Mouse (Mus musculus) mammary gland, adult 2 months (tissue): ENCODE data around the gene Krtap3-1. TPM values are rescaled to one million over a fixed set of nuclear protein-coding genes. Genes with fewer than 3 reads are reported as not detected.

Experiments
- polyA plus RNA-seq: library from polyadenylated mRNA; depleted of rRNA; stranded (reverse); fragments of >200 nt; gene quantifications from 2 replicates; pipeline ENCODE4 v1.2.3, GENCODE M21; 2012; ENCODE audit warnings: low replicate concordance; rRNA removed

Krtap3-1 gene
- polyA plus RNA-seq: not detected in 2 replicates

GRCm38 (mm10) chr11:99566530-99566929 is at the start of gene Krtap3-1:
TSS of gene Krtap3-1 (minus strand) at chr11:99566630.

DNA sequence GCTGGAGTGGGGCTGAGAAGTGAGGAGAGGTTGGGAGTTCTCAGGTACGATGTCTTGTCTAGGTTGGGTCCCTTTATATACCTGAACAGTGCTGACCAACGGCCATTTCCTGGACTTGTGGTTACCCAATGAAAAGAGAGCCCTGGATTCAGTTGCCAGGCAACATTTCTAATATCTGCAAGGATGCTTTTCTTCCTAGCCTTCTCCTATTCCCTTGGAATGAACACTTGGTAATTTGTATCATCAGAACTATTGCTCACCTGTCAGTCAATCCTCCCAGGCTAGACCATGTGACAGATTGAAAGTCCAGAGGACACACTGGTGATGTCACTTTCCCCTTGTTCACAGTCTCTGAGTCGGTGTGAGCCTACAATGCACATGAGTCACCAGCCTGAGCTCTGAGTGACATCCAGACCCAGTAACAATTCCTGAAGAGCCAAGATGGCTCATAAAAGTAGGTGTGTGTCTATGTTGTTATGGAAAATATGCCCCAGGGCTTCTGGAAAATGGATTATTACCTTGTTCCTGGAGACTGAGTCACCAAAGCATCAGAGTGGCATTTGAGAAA is 48.5 kb upstream of the Krtap3-1 start, which contains the start of gene Krtap2-4:
TSS of gene Krtap2-4 (minus strand) at position 51 of the 568 bp plus-strand sequence.

GRCm38 (mm10) chr11:99610089-99610488 is 43.7 kb upstream of the Krtap3-1 start, which contains the start of gene Gm11937:
TSS of gene Gm11937 (minus strand) at chr11:99610189.

DNA sequence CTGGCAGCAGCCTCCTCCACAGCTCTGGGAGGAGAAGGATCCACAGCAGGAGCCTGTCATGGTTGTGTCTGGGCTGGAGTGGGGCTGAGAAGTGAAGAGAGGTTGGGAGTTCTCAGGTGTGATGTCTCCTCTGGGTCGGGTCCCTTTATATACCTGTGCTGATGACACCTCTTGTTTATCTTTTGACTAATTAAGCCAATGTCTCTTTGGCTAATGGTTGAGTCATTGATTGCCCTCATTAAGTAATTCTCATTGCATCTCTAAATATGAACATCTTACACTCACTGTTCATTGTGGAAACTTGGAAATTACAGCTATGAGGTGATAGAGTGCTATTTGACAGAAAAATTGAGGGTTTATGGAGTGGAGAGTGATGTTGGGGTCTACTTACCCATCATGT is 36.8 kb upstream of the Krtap3-1 start, which contains the start of gene Gm11938:
TSS of gene Gm11938 (minus strand) at position 101 of the 400 bp plus-strand sequence.

DNA sequence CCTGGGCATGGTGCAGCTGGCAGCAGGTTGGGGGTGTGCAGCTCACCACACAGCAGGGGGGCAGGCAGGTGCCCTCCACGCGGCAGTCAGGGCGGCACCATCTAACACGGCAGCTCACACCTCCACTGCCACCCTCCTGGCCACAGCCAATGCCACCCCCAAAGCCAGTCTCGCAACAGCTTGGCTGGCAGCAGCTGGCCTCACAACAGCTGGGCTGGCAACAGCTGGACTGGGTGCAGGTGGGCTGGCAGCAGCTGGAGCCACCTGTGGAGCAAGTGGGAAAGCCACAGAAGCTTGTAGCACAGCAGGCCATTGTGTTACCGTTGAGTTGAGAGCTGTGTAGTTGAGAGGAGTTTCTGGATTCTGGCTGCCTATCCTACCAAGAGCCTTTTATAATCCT is 31.3 kb upstream of the Krtap3-1 start, which contains the start of gene Krtap9-3:
TSS of gene Krtap9-3 (minus strand) at position 364 of the 400 bp plus-strand sequence.

GRCm38 (mm10) chr11:99590981-99591380 is 24.6 kb upstream of the Krtap3-1 start, which contains the start of gene Krtap1-3:
TSS of gene Krtap1-3 (minus strand) at chr11:99591339.

GRCm38 (mm10) chr11:99583245-99583704 is 16.8 kb upstream of the Krtap3-1 start, which contains the start of gene Krtap1-4:
TSS of gene Krtap1-4 (minus strand) at chr11:99583654.

GRCm38 (mm10) chr11:99580636-99581035 is 14.2 kb upstream of the Krtap3-1 start, which contains the start of gene Krtap1-5:
TSS of gene Krtap1-5 (minus strand) at chr11:99581016.

DNA sequence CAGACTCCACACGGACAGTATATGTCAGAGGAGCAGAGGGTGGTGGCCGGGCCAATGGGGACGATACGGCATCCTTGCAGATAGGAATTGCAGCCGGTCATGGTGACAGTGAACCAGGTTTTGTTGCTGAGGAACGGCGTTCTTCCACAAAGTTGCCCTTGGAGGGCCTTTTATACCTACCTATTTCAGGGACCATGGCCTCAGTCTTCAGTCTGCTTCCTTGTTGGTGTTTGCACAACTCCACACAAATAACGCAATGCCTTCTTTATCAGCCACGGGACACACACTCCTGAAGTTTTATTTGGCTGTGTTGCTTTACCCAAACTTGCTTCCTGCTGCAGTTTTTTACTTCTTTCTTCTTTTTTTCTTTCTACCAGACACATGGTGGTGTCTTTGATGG is 7.1 kb downstream of the Krtap3-1 start, which contains the start of gene Gm11939:
TSS of gene Gm11939 (minus strand) at position 101 of the 400 bp plus-strand sequence.

GRCm38 (mm10) chr11:99556753-99557152 is 9.7 kb downstream of the Krtap3-1 start, which contains the start of gene Krtap3-2:
TSS of gene Krtap3-2 (minus strand) at chr11:99556853.

DNA sequence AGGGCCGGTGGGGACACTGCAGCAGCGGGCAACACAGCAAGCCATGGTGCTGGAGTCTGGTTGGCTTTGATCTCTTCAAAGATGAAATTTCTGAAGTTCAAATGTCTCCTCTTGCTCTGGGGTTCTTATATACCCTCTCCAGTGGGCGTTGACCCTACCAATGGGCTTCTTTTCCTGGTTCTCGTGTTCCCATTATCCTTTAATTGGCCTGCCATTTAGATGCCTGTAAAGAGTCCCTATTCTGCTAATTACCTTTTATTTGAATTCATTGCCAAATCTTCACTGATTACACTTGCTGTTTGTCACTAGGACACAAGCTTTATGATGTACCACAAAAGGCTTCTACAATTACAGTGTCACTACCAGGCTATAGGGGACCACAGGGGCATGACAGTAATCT is 15.7 kb downstream of the Krtap3-1 start, which contains the start of gene Krtap3-3:
TSS of gene Krtap3-3 (minus strand) at position 101 of the 400 bp plus-strand sequence.

DNA sequence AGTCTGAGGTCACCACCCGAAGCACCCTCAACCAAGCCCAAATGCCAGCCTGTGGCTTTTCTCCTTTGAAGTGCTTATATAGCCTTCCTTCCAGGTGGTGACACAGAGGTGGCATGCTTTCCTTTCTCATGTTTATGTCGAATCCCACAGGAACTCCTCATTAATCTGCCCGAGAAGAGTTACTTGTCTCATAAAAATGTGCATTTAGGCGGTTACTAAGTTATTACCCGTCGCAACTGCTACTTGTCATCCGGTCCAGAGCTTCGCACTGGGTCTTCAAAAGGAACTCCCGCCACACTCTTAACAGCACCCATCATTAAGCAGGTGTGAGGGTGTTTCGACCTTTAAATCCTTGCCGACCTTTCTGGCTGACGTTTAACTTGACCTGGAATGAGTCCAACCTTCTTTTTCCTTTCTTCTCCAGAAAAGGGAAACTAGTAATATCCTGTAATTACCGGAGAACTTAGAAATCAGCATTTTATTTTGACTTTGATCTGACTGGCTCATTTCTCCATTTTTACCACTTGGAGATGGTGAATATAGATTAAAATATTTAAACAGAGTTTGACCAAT is 45.1 kb downstream of the Krtap3-1 start, which contains the start of gene Krt39:
TSS of gene Krt39 (minus strand) at position 51 of the 573 bp plus-strand sequence.

Other genes starting within 250 kb of the Krtap3-1 start
- not detected in 2 replicates for gene Krt25, start 243.7 kb downstream of the Krtap3-1 start, polyA plus RNA-seq
- not detected in 2 replicates for gene Krt26, start 228.7 kb downstream of the Krtap3-1 start, polyA plus RNA-seq
- gene Krt27, start 215.5 kb downstream of the Krtap3-1 start, polyA plus RNA-seq: not detected in 2 replicates
- gene Krt28, start 191.7 kb downstream of the Krtap3-1 start, polyA plus RNA-seq: not detected in 2 replicates
- 2.3 and 24.1 TPM in 2 replicates for gene Krt10, start 177.3 kb downstream of the Krtap3-1 start, polyA plus RNA-seq
- not detected in 2 replicates for gene Krt12, start 144.4 kb downstream of the Krtap3-1 start, polyA plus RNA-seq
- gene Krt20, start 128.5 kb downstream of the Krtap3-1 start, polyA plus RNA-seq: 0.13 and 0.25 TPM in 2 replicates
- 2.8 and 3.9 TPM in 2 replicates for gene Krt23, start 73.5 kb downstream of the Krtap3-1 start, polyA plus RNA-seq
- not detected in 2 replicates for gene Krt39, start 45.3 kb downstream of the Krtap3-1 start, polyA plus RNA-seq
- gene Krt40, start 23.5 kb downstream of the Krtap3-1 start, polyA plus RNA-seq: not detected in 2 replicates
- gene Krtap3-3, start 15.8 kb downstream of the Krtap3-1 start, polyA plus RNA-seq: not detected in 2 replicates
- 0.43 and 2.2 TPM in 2 replicates for gene Krtap3-2, start 9.8 kb downstream of the Krtap3-1 start, polyA plus RNA-seq
- not detected in 2 replicates for gene Gm11939, start 7.2 kb downstream of the Krtap3-1 start, polyA plus RNA-seq
- gene Krtap1-5, start 14.4 kb upstream of the Krtap3-1 start, polyA plus RNA-seq: not detected in 2 replicates
- gene Krtap1-4, start 17.0 kb upstream of the Krtap3-1 start, polyA plus RNA-seq: not detected in 2 replicates
- gene Krtap1-3, start 24.7 kb upstream of the Krtap3-1 start, polyA plus RNA-seq: not detected in 2 replicates
- gene Krtap9-3, start 31.5 kb upstream of the Krtap3-1 start, polyA plus RNA-seq: not detected in 2 replicates
- gene Gm11938, start 36.7 kb upstream of the Krtap3-1 start, polyA plus RNA-seq: not detected in 2 replicates
- not detected in 2 replicates for gene Gm11937, start 43.6 kb upstream of the Krtap3-1 start, polyA plus RNA-seq
- gene Krtap2-4, start 48.2 kb upstream of the Krtap3-1 start, polyA plus RNA-seq: not detected in 2 replicates
- gene Gm11562, start 53.8 kb upstream of the Krtap3-1 start, polyA plus RNA-seq: not detected in 2 replicates
- not detected in 2 replicates for gene Krtap4-1, start 61.6 kb upstream of the Krtap3-1 start, polyA plus RNA-seq
- not detected in 2 replicates for gene Krtap4-2, start 68.5 kb upstream of the Krtap3-1 start, polyA plus RNA-seq
- gene Krtap4-7, start 77.5 kb upstream of the Krtap3-1 start, polyA plus RNA-seq: not detected in 2 replicates
- gene Gm11555, start 83.6 kb upstream of the Krtap3-1 start, polyA plus RNA-seq: not detected in 2 replicates
- gene Gm11563, start 92.3 kb upstream of the Krtap3-1 start, polyA plus RNA-seq: not detected in 2 replicates
- gene Krtap4-6, start 99.3 kb upstream of the Krtap3-1 start, polyA plus RNA-seq: not detected in 2 replicates
- not detected in 2 replicates for gene Gm14190, start 124.1 kb upstream of the Krtap3-1 start, polyA plus RNA-seq
- not detected in 2 replicates for gene Gm14180, start 167.7 kb upstream of the Krtap3-1 start, polyA plus RNA-seq
- gene Gm11595, start 206.3 kb upstream of the Krtap3-1 start, polyA plus RNA-seq: not detected in 2 replicates
- not detected in 2 replicates for gene Krtap4-8, start 214.1 kb upstream of the Krtap3-1 start, polyA plus RNA-seq
- not detected in 2 replicates for gene Krtap4-9, start 218.6 kb upstream of the Krtap3-1 start, polyA plus RNA-seq
- not detected in 2 replicates for gene Gm11596, start 226.8 kb upstream of the Krtap3-1 start, polyA plus RNA-seq
- not detected in 2 replicates for gene Gm11569, start 232.3 kb upstream of the Krtap3-1 start, polyA plus RNA-seq
- gene Gm11554, start 237.8 kb upstream of the Krtap3-1 start, polyA plus RNA-seq: not detected in 2 replicates
- gene Krtap4-13, start 243.3 kb upstream of the Krtap3-1 start, polyA plus RNA-seq: not detected in 2 replicates
- not detected in 2 replicates for gene Gm11564, start 249.0 kb upstream of the Krtap3-1 start, polyA plus RNA-seq